Comparison of ENCODE assay signal across 37 mouse cellular contexts in genomic region chr11:3883711-3884110, GRCm38 (mm10). TPM values are rescaled to one million over a fixed set of nuclear protein-coding genes. Genes with fewer than 3 reads are reported as not detected.
"Had no signal": no experiment of that assay in that cellular context is flagged by ENCODE, and none has a peak within 500 bp of the region (broad histone marks: within the 10 kb centered on the region; RNA-seq: fewer than 3 reads in every experiment).

No protein-coding gene starts in this region.

- ATAC-seq: liver, embryonic 12.5 days; liver, postnatal 0 days; lung, postnatal 0 days; midbrain, embryonic 13.5 days; midbrain, embryonic 15.5 days; midbrain, embryonic 16.5 days had no signal

- H3K9me3 ChIP-seq: limb, embryonic 10.5 days; limb, embryonic 12.5 days; limb, embryonic 13.5 days; limb, embryonic 15.5 days; liver, embryonic 12.5 days; liver, embryonic 13.5 days; liver, embryonic 15.5 days; lung, embryonic 15.5 days; megakaryocyte, embryonic 14.5 days; midbrain, embryonic 10.5 days; midbrain, embryonic 12.5 days; midbrain, embryonic 13.5 days; midbrain, embryonic 15.5 days; neural tube, embryonic 12.5 days had no signal

- H3K36me3 ChIP-seq: limb, embryonic 10.5 days; limb, embryonic 12.5 days; limb, embryonic 13.5 days; limb, embryonic 15.5 days; liver, embryonic 12.5 days; liver, embryonic 13.5 days; liver, embryonic 15.5 days; lung, embryonic 15.5 days; midbrain, embryonic 10.5 days; midbrain, embryonic 12.5 days; midbrain, embryonic 13.5 days; midbrain, embryonic 15.5 days; neural tube, embryonic 12.5 days had no signal

- H3K27ac ChIP-seq: limb, embryonic 10.5 days; limb, embryonic 12.5 days; limb, embryonic 13.5 days; limb, embryonic 15.5 days; liver, embryonic 12.5 days; liver, embryonic 13.5 days; liver, embryonic 14.5 days; liver, embryonic 15.5 days; lung, embryonic 15.5 days; macrophage; midbrain, embryonic 10.5 days; midbrain, embryonic 12.5 days; midbrain, embryonic 13.5 days; midbrain, embryonic 15.5 days; neural tube, embryonic 12.5 days had no signal

- H3K4me1 ChIP-seq: limb, embryonic 12.5 days; limb, embryonic 15.5 days; lung, embryonic 15.5 days; midbrain, embryonic 12.5 days; midbrain, embryonic 13.5 days; midbrain, embryonic 15.5 days had no signal

- H3K4me2 ChIP-seq: limb, embryonic 12.5 days; limb, embryonic 13.5 days; limb, embryonic 15.5 days; liver, embryonic 11.5 days; liver, embryonic 12.5 days; liver, embryonic 13.5 days; liver, embryonic 15.5 days; lung, embryonic 14.5 days; lung, embryonic 15.5 days; midbrain, embryonic 11.5 days; midbrain, embryonic 12.5 days; midbrain, embryonic 13.5 days; midbrain, embryonic 15.5 days; neural tube, embryonic 12.5 days had no signal

- H3K4me3 ChIP-seq: limb, embryonic 10.5 days; limb, embryonic 12.5 days; limb, embryonic 13.5 days; limb, embryonic 15.5 days; liver, embryonic 12.5 days; liver, embryonic 13.5 days; liver, embryonic 15.5 days; lung, embryonic 15.5 days; megakaryocyte, embryonic 14.5 days; midbrain, embryonic 10.5 days; midbrain, embryonic 12.5 days; midbrain, embryonic 13.5 days; midbrain, embryonic 15.5 days; myocyte; neural tube, embryonic 12.5 days had no signal

- DNase-seq: left cerebral cortex, postnatal 4 days; liver; liver, embryonic 13.5 days; liver, postnatal 0 days; lung, adult 18-20 months; lung, adult 2 months; lung, embryonic 14.5 days; lung, postnatal 10 days; lung, postnatal 14 days; lung, postnatal 36 days; lung, postnatal 4 days; midbrain, embryonic 14.5 days had no signal

- H3K27me3 ChIP-seq: limb, embryonic 12.5 days; limb, embryonic 15.5 days; lung, embryonic 15.5 days; midbrain, embryonic 12.5 days; midbrain, embryonic 13.5 days; midbrain, embryonic 15.5 days; neural tube, embryonic 12.5 days had no signal

- H3K9ac ChIP-seq: limb, embryonic 12.5 days; limb, embryonic 13.5 days; limb, embryonic 15.5 days; liver, embryonic 12.5 days; liver, embryonic 13.5 days; liver, embryonic 14.5 days; liver, embryonic 15.5 days; liver, postnatal 0 days; lung, embryonic 14.5 days; lung, embryonic 15.5 days; midbrain, embryonic 12.5 days; midbrain, embryonic 13.5 days; midbrain, embryonic 15.5 days; neural tube, embryonic 12.5 days had no signal

RNA-seq across cellular contexts. Expression of gene 4921536K21Rik, which starts 11.2 kb away (rescaled TPM):
- total RNA-seq: liver, adult 2 months; megakaryocyte progenitor cell, adult 5-6 weeks; monocyte, adult 5-6 weeks had no signal
- polyA plus RNA-seq: liver, adult 2 months; liver, embryonic 11.5 days; liver, embryonic 12.5 days; liver, embryonic 13.5 days; liver, embryonic 15.5 days; liver, embryonic 16.5 days; liver, postnatal 0 days; lung, embryonic 14.5 days; midbrain, embryonic 14.5 days had no signal

RNA-seq across cellular contexts. Expression of gene Dusp18, which starts 11.3 kb away (rescaled TPM):
- total RNA-seq: megakaryocyte-erythroid progenitor cell, adult 5-6 weeks had no signal

RNA-seq across cellular contexts. Expression of gene Osbp2, which starts 20.0 kb away (rescaled TPM):
- total RNA-seq: megakaryocyte progenitor cell, adult 5-6 weeks; megakaryocyte-erythroid progenitor cell, adult 5-6 weeks; monocyte, adult 5-6 weeks had no signal
- polyA plus RNA-seq: liver, postnatal 0 days had no signal
